Mouse (Mus musculus): ENCODE results near the gene R3hcc1l.

R3hcc1l gene

GRCm38 (mm10) chr19:42558701-42559100, 40.1 kb downstream of the R3hcc1l start:
- DNase-seq, result no peak

GRCm38 (mm10) chr19:42561991-42562390, 43.4 kb downstream of the R3hcc1l start:
- peak; percentile 28 to 44 for DNase-seq

- DNase-seq, result no peak
Measured at GRCm38 (mm10) chr19:42562981-42563380, 44.4 kb downstream of the R3hcc1l start.

- no peak for DNase-seq
Measured at GRCm38 (mm10) chr19:42563726-42564270, 45.2 kb downstream of the R3hcc1l start.

- peak in 1 of 2 experiments; percentile 16 for DNase-seq
Measured at GRCm38 (mm10) chr19:42566283-42567019, 47.9 kb downstream of the R3hcc1l start.

GRCm38 (mm10) chr19:42567020-42567419, 48.5 kb downstream of the R3hcc1l start:
- no peak for DNase-seq

GRCm38 (mm10) chr19:42569076-42569475, 50.5 kb downstream of the R3hcc1l start:
- DNase-seq, result no peak

- no peak for DNase-seq
Measured at GRCm38 (mm10) chr19:42571291-42571690, 52.7 kb downstream of the R3hcc1l start.

GRCm38 (mm10) chr19:42575317-42575716, 56.8 kb downstream of the R3hcc1l start:
- DNase-seq, result no peak

GRCm38 (mm10) chr19:42576856-42577255, 58.3 kb downstream of the R3hcc1l start:
- no peak for DNase-seq

GRCm38 (mm10) chr19:42578631-42579030, 60.1 kb downstream of the R3hcc1l start:
- DNase-seq, result no peak

- no peak for DNase-seq
Measured at GRCm38 (mm10) chr19:42580701-42581100, 62.1 kb downstream of the R3hcc1l start.

GRCm38 (mm10) chr19:42582811-42583370, 64.3 kb downstream of the R3hcc1l start:
- no peak for DNase-seq

GRCm38 (mm10) chr19:42583677-42584076, 65.1 kb downstream of the R3hcc1l start:
- DNase-seq, result no peak

GRCm38 (mm10) chr19:42584188-42584587, 65.6 kb downstream of the R3hcc1l start:
- no peak for DNase-seq

- DNase-seq, result no peak
Measured at GRCm38 (mm10) chr19:42587704-42588103, 69.1 kb downstream of the R3hcc1l start.

- no peak for DNase-seq
Measured at GRCm38 (mm10) chr19:42589246-42589645, 70.7 kb downstream of the R3hcc1l start.

- DNase-seq, result no peak
Measured at GRCm38 (mm10) chr19:42591534-42591933, 73.0 kb downstream of the R3hcc1l start.

GRCm38 (mm10) chr19:42593456-42593855, 74.9 kb downstream of the R3hcc1l start:
- DNase-seq, result no peak

- peak; percentile 23 to 25 for DNase-seq
Measured at GRCm38 (mm10) chr19:42595066-42595465, 76.5 kb downstream of the R3hcc1l start.

GRCm38 (mm10) chr19:42597286-42597685, 78.7 kb downstream of the R3hcc1l start:
- DNase-seq, result no peak

GRCm38 (mm10) chr19:42597896-42598295, 79.3 kb downstream of the R3hcc1l start:
- DNase-seq, result no peak

- DNase-seq, result no peak
Measured at GRCm38 (mm10) chr19:42599891-42600290, 81.3 kb downstream of the R3hcc1l start.

- no peak for DNase-seq
Measured at GRCm38 (mm10) chr19:42600591-42600990, 82.0 kb downstream of the R3hcc1l start.
